In genomic region chr17:32283771-32284221, GRCm38 (mm10) we compare ENCODE assay signal across 8 mouse cellular contexts. TPM values are rescaled to one million over a fixed set of nuclear protein-coding genes. Genes with fewer than 3 reads are reported as not detected.
DNase-seq lines count a peak whose midpoint lies in the region; ATAC-seq lines count a peak whose summit lies in the region.

No protein-coding gene starts in this region.

- peak overlapping the region; percentile 98 for H3K9ac ChIP-seq in hindbrain, embryonic 14.5 days

- peak; percentile 68 for ATAC-seq in hindbrain, embryonic 14.5 days (ENCODE audit: low FRiP score)

- H3K4me3 ChIP-seq in hindbrain, embryonic 14.5 days (replicated peaks; ENCODE audit: low read length): peak overlapping the region; percentile 98
- peak overlapping the region; percentile 98 for H3K4me3 ChIP-seq in megakaryocyte, embryonic 14.5 days (replicated peaks)

- peak; percentile 70 for DNase-seq in T-cell, adult 2 months (ENCODE audit: low spot score)
- peak; percentile 54 to 64 for DNase-seq in cerebellum, postnatal 14 days
- peak; percentile 40 to 49 for DNase-seq in frontal cortex, postnatal 36 days (ENCODE audit: low spot score in 2 of 2)
- DNase-seq in hindbrain, embryonic 14.5 days (ENCODE audit: low spot score): peak; percentile 46
- peak; percentile 22 to 23 for DNase-seq in left cerebral cortex, adult 8-10 months (ENCODE audit: low spot score in 2 of 2)
- DNase-seq in right cerebral cortex, adult 18-20 months: peak; percentile 51
- peak; percentile 39 for DNase-seq in urinary bladder, postnatal 25 days (ENCODE audit: low spot score)

- WGBS in hindbrain, embryonic 14.5 days: under 1% methylated on average over 28 of the region's 41 CpGs

- peak overlapping the region; percentile 87 for H3K4me2 ChIP-seq in hindbrain, embryonic 14.5 days (replicated peaks)

- H3K36me3 ChIP-seq in hindbrain, embryonic 14.5 days (replicated peaks; ENCODE audit: control insufficient read depth, insufficient read depth): no peaks in the 10 kb centered on the region
- H3K36me3 ChIP-seq in megakaryocyte, embryonic 14.5 days (replicated peaks; ENCODE audit: low read length): peaks cover 7% of the 10 kb centered on the region

- no peaks in the 10 kb centered on the region for H3K27me3 ChIP-seq in hindbrain, embryonic 14.5 days (ENCODE audit: control insufficient read depth, insufficient read depth, low read length)
- no peaks in the 10 kb centered on the region for H3K27me3 ChIP-seq in megakaryocyte, embryonic 14.5 days (replicated peaks)

- no peaks in the 10 kb centered on the region for H3K9me3 ChIP-seq in hindbrain, embryonic 14.5 days (ENCODE audit: control insufficient read depth, low read length)
- no peaks in the 10 kb centered on the region for H3K9me3 ChIP-seq in megakaryocyte, embryonic 14.5 days

- H3K4me1 ChIP-seq in hindbrain, embryonic 14.5 days (replicated peaks; ENCODE audit: control insufficient read depth, insufficient read depth, low read length): peaks cover 38% of the 10 kb centered on the region
- H3K4me1 ChIP-seq in megakaryocyte, embryonic 14.5 days: peaks cover 39% of the 10 kb centered on the region

- peak overlapping the region; percentile 100 for H3K27ac ChIP-seq in hindbrain, embryonic 14.5 days

RNA-seq across cellular contexts. Expression of gene Brd4, which starts 0.7 kb away (rescaled TPM):
- polyA plus RNA-seq in hindbrain, embryonic 14.5 days (2014; fragmentation: Nextera tagmentation; extraction: Ambion mirVana): 87.9 and 89.3 TPM in 2 replicates
- total RNA-seq in left cerebral cortex, adult 8-10 months (2022): 100 to 1,000 TPM in 2 of 4 experiments, 10 to 100 TPM in 2; 97.6 to 116 (median 102) TPM
- 125 and 148 TPM in 2 replicates for polyA plus RNA-seq in megakaryocyte, embryonic 14.5 days (2012; ENCODE audit: insufficient read depth, low replicate concordance)

RNA-seq across cellular contexts. Expression of gene Akap8, which starts 37.2 kb away (rescaled TPM):
- polyA plus RNA-seq in hindbrain, embryonic 14.5 days (2014; fragmentation: Nextera tagmentation; extraction: Ambion mirVana): 41.8 and 46.2 TPM in 2 replicates
- total RNA-seq in left cerebral cortex, adult 8-10 months (2022): 10 to 100 TPM; 78.4 to 92.7 (median 90.7) TPM
- 67.7 and 79.9 TPM in 2 replicates for polyA plus RNA-seq in megakaryocyte, embryonic 14.5 days (2012; ENCODE audit: insufficient read depth, low replicate concordance)

Comparison
In these comparisons a context has a peak if more than half of its experiments do, and no peak if none do; other contexts are left out.
1. Peak in every context shown above with its lines: DNase-seq, ATAC-seq, H3K4me3 ChIP-seq and H3K27ac ChIP-seq.